Mouse (Mus musculus) 416B (cell line): Measurements from ENCODE around the gene Hes2.

Source experiments
- DNase-seq: peaks from one replicate; pipeline ENCODE4 v3.0.0; 2011; ENCODE audit warnings: low read depth

Hes2 gene

DNA sequence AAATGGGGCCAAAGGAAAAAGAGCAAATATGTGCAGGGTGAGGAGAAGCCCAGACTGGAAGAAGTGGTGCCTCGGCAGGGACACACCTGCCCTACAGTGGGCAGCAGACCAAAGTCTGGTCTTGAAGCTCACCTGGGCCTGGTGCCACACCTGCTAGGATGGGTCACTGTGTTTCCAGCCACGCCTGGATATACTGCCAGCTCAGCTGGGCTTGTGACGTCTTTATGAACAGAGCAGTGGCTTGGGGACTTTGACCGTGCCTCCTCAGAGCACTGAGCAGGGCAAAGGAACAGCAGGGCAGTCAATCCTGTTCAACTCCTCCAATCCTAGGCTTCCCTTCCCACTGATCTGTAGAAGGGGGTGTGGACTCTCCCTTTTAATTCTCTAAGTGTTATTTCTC is 2.1 kb downstream of the Hes2 start:
- DNase-seq: no peak

DNA sequence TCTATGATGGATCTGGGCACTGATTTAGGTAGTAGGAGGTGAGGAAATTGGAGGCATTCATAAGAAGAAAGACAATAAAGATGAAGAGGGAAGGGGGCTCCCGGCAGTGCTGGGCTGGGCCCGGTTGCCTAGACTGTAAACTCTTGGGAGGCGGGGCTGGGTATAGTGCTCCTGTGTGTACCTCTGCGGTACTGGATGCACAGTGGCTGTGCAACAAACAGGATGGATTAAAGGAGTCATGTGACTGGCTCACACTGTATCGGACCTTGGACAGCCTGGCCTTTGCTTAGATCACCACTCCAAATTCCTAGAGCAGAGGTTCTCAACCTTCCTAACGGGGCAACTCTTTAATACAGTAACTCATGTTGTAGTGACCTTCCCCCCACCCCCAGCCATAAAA is 2.9 kb downstream of the Hes2 start:
- DNase-seq: no peak

DNA sequence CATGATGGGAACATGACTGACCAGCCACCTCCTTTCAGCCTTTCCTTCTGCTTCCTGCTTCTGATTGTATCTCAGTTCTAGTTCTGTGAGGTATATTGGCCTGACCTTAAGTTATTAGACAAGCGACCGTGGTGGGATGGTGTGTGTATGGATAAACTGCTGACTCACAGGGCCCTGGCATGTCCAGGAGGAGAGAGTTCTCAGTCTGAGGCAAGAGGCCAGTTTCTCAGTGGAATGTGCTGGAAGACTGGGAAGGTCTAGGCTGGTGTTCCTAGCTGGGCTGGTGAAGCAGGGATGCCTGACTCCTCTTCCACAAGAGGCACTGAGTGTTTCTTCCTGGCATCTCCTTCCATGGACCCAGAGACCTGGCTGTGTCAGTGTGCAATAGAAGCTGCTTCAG is 4.1 kb downstream of the Hes2 start:
- peak; percentile 36 for DNase-seq

DNA sequence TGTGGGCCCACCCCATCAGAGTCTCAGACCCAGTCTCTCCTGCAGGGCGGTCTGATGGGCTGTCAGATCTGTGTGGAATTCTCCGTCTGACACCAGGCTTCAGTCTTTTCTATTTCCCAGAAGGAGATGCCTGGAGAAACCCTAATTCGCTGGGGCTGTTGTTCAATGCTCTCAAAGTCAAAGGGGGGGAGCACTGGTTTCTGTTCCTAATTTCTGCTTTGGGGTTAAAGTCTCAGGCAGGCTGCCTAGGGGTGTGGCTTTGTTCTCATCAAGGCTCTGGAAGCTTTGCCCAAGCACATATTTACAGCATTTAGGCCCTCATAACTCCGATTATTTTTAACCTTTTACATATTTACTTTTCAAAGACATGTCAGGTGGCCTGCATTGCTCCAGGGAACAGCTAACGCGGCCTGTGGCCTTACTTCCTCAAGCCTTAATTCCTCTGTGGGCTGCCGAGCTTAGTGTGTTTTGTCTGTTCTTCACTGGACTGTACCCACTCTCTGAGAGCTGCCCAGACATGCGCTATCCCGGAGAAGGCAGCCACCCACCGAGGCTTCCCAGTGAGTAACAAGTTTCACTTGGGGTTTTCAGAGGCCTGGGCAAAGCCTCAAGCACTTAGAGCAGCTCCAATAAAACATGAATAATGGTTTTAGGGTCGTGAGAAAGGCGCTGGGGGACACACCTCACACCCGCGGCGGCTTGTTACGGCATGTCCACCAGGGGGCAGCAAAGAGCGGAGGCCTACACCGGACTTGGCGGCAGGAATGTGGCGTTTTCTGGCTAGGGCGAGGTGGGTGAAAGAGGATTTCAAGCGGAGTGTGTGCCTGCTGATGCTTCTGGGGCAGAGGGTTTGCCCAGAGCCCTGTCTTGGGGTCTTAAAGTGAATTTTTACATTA is 6.6 kb downstream of the Hes2 start:
- DNase-seq: peak; percentile 73

DNA sequence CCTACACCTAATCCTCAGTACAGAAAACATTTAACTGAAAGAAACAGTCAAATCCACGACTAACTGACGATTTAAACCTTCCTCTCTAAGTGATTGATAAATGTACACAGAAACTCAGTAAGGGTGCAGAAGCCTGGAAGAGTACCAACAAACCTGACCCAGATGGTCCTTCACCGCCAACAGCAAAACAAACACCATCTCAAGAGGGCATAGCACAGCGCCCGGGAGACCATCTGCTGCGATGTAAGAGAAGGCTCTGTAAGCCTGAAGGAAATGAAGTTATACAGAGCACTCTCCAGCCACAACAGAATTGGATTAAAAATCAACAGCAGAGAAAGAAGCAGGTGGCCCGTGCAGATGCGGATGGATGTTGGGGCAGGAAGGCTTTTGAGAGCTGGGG is 9.4 kb downstream of the Hes2 start:
- no peak for DNase-seq

DNA sequence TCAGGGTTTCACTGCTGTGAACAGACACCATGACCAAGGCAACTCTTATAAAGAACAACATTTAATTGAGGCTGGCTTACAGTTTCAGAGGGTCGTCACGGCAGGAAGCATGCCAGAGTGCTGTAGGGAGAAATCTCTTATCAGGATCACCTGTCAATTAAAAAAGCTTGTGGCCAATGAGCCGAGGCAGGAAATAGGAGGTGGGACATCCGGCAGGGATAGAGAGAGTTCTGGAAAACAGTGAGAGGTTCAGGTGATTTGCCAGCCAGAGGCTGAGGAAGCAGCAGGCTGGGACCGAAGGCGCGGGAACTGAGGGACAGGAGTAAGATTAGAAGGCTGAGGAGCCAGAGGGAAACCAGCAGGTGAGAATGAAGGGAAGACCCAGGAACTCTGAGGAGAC is 10.4 kb downstream of the Hes2 start:
- no peak for DNase-seq

DNA sequence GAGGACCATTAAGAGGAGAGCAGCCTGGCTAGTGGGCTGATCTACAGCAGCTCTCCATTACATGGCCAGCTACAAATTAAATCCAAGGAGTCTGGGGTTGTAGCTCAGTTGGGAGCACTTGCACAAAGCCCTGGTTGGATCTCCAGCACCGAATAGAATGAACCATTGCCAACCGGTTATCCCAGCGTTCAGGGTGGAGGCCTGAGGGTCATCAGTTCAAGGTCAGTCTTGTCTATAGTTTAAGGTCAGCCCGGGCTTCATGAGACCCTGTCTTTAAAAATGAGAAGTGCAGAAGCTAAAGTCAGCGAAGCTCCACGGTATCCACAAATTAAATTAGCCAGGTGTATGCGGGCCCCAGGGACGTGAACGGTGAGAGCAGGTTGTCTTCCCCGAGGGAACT is 11.6 kb downstream of the Hes2 start:
- DNase-seq: no peak

DNA sequence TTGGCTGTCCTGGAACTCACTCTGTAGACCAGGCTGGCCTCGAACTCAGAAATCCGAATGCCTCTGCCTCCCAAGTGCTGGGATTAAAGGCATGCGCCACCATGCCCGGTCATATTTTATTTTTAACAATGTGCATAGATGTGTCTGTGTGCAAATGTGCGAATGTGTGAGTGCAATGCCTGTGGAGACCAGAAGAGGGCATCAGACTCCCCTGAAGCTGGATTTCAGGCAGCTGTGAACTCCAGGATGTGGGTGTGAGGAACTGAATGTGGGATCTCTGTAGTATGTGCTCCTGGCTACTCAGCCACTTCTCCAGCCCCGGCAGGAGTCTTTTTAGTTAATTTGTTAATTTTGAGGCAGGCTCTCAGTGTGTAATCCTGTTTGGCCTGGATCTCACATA is 12.9 kb downstream of the Hes2 start:
- DNase-seq: peak; percentile 48

DNA sequence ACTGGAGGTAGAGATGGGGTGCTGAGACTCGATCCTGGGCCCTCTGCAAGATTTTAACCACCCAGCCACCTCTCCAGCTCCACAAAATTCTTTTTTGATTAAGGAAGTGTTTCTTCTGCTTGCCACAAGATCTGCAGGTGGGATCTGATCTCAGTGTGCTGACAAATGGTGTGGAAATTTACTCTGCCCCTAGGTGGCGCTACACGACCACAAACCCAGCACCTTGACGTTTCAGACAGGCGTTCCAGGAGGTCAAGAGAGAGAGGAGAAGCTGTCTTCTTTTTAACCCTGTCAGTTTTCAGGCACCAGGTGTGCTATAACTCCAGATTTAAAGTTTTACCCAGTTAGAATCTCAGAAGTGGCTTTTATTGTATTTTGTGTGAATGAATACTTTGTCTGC is 14.4 kb downstream of the Hes2 start:
- peak; percentile 84 for DNase-seq

DNA sequence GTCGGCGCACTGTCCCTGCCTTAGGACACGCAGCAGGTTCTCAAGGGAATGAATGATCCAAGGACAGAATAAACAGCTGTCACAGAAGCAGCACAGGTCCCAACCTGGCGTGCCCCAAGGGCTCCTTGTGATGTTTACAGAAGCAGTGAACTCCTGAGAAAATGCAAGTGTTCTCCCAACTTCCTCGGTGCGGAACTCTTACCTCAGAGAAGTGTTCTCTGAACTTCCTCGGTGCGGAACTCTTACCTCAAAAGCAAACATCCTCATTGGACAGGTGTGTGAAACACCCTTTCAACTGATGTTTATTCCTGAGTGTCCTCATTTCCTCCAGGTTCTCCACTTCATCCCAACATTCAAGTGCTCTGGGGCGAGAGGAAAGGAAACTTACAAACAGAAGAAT is 15.3 kb downstream of the Hes2 start:
- no peak for DNase-seq

DNA sequence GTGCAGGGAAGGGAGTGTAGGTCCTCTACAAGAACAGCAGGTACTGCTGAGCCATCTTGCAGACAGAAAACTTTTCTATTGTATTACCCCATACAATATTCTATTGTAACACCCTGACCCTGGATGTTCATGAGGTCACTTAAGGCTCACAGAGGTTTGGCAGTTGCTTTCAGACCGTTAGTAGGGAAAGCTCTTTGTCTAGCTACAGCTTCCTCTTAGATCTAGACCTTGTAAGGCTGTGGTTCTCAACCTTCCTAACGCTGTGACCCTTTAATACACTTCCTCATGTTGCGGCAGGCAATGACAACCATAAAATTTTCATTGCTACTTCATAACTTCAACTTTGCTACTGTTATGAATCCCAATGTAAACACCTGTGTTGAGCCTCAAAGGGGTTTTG is 18.0 kb downstream of the Hes2 start:
- DNase-seq: peak; percentile 89

DNA sequence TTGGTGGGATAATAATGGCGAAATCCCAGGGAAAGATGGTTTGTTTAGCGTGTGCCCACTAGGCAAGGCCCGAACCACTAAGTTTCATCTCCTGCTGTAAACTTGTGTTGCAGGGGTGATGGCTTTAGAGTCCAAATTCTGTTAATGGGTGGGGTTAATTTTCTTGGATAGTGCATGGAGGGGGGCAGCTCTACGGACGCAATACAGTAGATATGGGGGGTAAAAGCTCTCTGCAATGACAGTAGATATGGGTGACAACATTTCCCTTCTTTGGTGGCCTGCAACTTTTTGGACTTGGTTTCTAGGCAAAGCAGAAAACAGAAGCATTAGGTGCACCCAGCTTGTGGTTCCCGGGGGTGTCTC is 18.5 kb downstream of the Hes2 start:
- peak; percentile 66 for DNase-seq

DNA sequence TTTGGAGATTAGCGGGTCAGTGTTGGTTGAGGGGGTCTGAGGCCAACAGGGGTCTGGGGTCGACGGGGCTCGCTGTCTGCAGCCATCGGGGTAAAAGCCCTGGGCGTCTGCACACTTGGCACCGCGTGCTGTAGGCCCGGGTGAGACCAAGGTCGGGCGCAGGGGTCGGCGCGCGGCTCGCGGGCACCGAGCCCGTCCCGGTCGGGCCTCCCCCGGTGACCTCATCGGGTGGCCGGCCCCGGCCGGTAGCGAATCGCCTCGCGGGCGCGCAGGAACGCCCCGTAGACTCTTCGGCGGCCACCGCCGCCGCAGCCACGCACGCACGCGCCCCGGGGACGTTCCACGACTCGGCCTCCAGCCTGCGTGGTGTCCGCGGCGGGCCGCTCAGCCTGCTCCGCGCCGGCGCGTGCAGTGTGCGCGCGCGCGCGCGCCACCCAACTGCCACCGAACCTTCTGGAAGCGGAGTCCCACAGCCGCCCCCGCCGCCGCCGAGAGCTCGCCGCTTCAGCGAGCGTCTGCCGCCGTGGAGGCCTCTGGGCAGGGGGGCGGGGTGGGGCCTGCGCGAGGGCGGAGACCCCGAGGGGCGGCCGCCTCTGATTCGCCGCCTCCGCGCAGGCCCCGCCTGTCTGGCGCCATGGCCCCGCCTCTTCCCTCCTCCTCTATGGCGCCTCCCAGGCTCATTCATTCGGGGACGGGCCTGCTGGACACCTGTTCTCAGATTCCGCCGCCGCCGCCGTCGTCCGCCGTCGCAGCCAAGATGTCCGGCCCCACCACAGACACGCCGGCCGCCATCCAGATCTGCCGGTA is 19.1 kb downstream of the Hes2 start, which contains the start of gene Acot7:
Gene Acot7, plus strand, starts transcription at position 598 of the 807 bp plus-strand sequence.
- peak; percentile 91 for DNase-seq

DNA sequence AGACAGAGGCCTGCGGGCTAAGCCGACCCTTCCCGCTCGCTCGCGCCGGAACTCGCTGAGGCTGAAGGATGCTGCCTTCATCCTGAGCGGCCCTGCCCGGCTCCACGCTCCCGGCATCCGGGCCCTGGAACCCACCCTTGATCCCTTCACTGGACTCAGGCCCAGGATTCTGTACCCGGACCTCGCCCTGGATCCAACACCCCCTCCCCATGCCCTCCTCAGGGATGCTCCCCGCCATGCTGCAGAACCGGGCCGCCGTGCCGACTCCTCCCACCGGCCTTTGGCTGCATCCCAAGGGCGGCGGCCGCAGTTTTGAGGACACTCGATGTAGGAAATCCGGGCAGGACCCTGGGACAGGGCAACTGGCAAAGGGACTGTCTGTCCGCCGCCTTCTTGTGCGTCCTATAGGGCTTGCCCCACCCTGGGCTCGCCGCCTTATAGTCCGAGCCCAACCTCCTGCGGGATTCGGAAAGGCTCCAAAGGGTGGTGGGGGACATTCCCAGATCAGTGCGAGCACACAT is 19.7 kb downstream of the Hes2 start:
- peak; percentile 54 for DNase-seq

DNA sequence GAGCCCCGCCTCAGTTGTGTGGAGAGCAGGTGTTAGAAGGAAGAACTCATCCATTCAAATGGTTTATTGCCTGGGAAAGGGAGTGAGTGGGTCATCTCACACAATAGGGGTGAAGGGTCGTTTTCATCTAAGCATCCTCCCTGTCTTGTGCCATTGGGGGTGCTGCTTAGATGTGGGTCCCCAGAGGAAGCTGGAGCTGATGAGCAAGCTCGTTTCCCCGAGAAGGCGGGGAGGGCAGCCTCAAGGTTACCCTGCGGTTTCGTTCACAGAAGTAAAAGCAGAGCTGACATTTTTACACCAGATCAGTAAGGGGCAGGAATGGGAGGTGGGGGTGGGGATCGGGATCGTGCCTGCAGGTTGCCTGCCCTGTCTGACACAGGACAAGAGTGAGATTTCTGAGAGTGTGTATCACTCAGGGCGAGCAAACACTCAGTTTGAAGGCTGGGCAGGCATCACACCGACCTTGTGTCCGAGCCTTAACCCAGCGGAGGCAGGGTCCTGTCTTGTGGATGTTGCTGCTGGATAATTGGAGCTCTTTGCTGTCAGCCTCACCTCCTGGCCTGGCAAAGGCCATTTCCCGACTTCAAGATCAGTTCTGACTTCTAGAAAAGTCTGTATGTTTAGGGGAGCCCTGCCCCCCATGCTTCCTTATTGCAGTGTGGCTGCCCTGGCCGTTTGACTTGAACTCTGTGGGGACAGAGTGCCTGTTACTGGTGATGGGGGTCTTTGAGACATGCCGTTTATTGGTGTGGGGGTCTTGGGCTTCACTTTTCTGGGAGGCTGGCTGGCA is 20.4 kb downstream of the Hes2 start:
- peak; percentile 87 for DNase-seq

DNA sequence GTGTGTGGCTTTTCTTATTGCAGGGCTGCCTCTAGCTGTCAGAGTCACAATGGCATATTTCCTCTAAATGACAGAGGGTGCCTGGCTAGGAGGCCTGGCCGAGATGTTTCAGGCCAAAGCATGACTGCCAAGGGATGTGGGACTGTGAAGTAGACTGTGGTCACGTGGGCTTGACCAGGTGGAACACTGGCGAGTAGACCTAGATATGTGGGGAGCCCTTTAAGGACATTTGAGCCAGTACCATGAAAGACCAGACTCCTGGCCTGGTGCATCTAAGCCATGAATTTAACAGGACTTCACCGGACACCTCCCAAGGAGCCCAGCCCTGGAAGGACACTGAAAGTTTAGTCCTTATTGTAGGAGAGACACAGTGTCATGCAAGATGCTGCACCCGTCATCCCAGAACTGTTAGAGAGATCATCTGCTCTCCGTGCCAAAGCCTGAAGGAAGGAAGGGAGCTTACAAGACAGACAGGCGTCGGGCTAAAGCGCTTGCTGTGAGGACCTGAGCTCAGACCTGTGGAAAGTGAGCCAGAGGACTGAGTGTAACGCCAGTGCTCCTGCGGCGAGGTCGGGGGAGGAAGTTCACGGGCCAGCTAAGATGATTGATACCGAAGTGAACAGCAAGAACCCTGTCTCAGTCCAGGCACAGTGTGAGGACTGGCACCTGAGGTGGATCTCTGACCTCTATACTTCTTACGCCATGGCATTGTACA is 21.4 kb downstream of the Hes2 start:
- no peak for DNase-seq

DNA sequence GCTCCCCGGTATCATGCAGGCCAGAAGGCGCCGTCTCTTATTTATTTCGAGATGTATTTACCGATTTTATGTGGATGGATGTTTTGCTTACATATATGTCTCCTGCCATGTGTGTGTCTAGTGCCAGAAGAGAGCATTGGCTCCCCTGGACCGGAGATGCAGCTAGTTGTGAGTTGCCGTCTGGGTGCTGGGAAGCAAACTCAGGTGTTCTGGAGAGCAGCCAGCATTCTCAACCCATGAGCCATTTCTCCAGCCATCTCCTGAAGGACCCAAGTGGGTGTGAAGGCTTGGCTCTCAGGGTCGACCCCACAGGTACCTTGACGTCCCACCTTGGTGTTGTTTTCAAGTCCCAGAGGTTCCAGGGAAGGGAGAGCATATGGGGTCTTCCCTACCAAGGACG is 23.5 kb downstream of the Hes2 start:
- no peak for DNase-seq

DNA sequence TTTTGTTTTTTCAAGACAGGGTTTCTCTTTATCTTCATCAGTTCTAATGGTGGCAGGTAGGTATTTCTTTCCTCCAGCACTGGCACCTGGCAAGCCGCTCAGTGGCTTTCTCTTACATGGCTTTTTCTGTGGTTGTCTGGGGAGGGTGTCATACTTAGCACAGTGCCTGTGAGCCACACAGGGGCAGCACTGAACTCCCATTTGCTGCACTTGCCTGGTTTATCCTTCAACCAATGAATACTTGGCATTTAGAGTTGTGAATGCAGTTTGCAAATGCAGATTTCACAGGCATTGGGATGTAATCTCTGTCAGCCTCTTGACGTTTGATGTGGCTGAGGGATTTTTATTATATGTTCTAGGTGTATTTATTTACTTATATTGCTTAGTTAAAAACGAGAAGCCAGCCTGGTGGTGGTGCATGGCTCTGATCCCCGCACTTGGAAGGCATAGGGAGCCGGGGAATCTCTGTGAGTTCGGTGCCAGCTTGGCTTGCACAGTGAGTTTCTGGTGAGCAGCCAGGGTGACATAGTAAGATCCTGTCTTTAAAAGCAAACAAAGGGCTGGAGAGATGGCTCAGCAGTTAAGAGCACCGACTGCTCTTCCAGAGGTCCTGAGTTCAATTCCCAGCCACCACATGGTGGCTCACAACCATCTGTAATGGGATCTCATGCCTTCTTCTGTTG is 25.8 kb downstream of the Hes2 start:
- DNase-seq: peak; percentile 53

DNA sequence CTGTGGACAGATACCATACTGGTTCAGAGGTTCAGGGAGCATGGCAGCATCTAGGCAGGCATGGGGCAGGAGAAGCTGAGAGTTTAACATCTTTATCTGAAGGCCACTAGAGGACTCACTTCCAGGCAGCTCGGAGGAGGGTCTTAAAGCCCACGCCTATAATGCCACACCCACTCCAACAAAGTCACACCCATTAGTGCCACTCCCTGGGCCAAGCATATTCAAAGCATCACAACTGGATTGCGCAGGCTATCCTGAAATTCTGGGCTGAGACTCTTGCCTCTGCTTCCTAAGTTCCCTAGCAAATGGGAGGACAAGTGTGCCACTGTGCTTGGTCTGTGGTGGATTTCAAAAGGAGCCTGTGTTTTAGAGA is 26.5 kb downstream of the Hes2 start:
- DNase-seq: peak; percentile 87

DNA sequence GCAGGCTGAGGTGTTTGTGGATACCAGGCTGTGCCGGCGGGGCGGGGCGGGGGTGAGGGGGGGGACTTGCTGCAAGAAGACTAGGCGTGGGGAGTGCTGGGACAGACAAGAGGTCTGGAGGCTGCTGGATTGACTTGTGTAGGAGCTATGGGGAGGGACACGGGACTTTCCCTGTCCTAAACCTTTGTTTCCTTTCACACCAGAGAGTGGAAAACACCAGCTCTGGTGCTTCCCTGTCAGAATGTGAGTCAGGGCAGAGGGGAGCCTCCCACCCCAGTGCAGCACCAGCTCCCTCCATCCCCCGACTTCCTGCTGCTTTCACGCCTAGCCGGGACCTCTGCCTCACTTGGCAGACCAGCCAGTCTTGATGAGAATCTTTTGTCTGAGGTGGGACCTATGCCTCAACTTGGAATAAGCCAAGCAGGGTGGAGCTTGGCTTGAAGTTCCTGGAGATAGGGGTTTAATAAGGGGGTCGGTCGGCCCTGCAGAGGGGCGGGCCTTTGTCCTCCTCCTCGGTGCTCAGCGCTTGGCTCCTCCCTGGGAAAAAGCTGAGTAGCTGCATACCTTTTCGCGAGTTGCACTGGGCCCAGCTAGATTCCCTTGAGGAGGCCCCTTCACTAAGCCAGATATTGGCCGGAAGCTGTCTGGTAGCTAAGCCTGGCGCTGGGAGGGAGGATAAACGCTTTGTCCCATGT is 27.0 kb downstream of the Hes2 start:
- DNase-seq: peak; percentile 51
